Mouse (Mus musculus) olfactory bulb, adult 2 months (tissue): Measurements from ENCODE around the gene Golim4.

Source experiments
- CTCF ChIP-seq: fragments of 200-500 bp; IDR thresholded peaks from 2 replicates; pipeline ENCODE4 v1.5.1; 2012; ENCODE audit warnings: low read depth, mild to moderate bottlenecking, low read length, moderate library complexity; ENCODE audit not compliant: insufficient read depth
- POLR2A ChIP-seq: fragments of 200-500 bp; IDR thresholded peaks from 2 replicates; pipeline ENCODE4 v1.6.1; 2012; ENCODE audit warnings: mild to moderate bottlenecking, low read depth, low read length, moderate library complexity; ENCODE audit not compliant: insufficient read depth

DNA sequence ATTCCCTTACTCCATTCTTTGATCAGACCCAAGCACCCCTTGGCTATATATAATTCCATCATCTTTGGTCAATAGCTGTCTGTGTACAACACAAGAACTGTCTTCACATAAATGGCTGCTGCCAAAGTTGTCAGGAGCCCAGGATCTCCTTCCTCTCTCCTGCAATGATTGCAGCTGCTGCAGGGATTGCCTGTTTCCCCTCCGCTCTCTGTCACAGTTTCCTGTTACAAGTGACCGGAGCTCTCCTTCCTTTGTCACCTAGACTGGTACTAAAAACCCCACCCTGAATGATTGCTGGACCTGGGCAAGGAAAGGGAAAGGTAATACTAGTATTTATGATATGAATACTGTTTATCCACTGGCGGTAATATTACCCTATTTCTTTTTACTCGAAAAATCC, 44.0 kb downstream of the Golim4 start:
- TF ChIP-seq POLR2A = no peak
- no peak for TF ChIP-seq CTCF
